Mouse (Mus musculus): ENCODE data around the gene Sept11. TPM values are rescaled to one million over a fixed set of nuclear protein-coding genes. Genes with fewer than 3 reads are reported as not detected.

Gene Sept11
- total and polyA plus RNA-seq, 3 experiments: 20.4 to 96.1 (median 46.1) TPM

GRCm38 (mm10) chr5:93121660-93122059 is 28.4 kb downstream of the Sept11 start:
- Histone ChIP-seq H3K27me3 (ENCODE audit: insufficient read depth, low read length) (no peaks in the 10 kb centered on the region), H3K4me1 (ENCODE audit: insufficient read depth, low read depth, low read length) (peaks cover 24% of the 10 kb centered on the region), H3K36me3 (replicated peaks) (peaks cover 47% of the 10 kb centered on the region), H3K9me3 (replicated peaks) (no peaks in the 10 kb centered on the region), H3K4me3 (ENCODE audit: low read depth, low read length) (no peak overlapping the region)
- no peak for DNase-seq (ENCODE audit: low spot score)
- TF ChIP-seq GATA2 (IDR thresholded peaks at IDR 0.05; ENCODE audit: borderline replicate concordance, low read depth, low read length): no peak
- no peak for TF ChIP-seq CTCF (IDR thresholded peaks at IDR 0.05; ENCODE audit: low read depth, low read length)
- TF ChIP-seq TAL1 (conservative IDR thresholded peaks at IDR 0.05; ENCODE audit: low read depth, low read length): no peak
- no peak for TF ChIP-seq POLR2AphosphoS5 (IDR thresholded peaks at IDR 0.05; ENCODE audit: insufficient replicate concordance, low read depth, low read length)
- TF ChIP-seq GATA1 (IDR thresholded peaks at IDR 0.05; ENCODE audit: borderline replicate concordance, low read length): no peak
- no peak for ATAC-seq (ENCODE audit: extremely low read depth, insufficient number of reproducible peaks, low FRiP score, poor library complexity, severe bottlenecking)

GRCm38 (mm10) chr5:93124031-93124826 is 31.0 kb downstream of the Sept11 start:
- no peaks in the 10 kb centered on the region for H3K9me3 ChIP-seq (replicated peaks)
- ATAC-seq (ENCODE audit: extremely low read depth, insufficient number of reproducible peaks, low FRiP score, poor library complexity, severe bottlenecking) (no peak), DNase-seq (ENCODE audit: low spot score) (no peak)
- peaks cover 27% of the 10 kb centered on the region for H3K4me1 ChIP-seq (ENCODE audit: insufficient read depth, low read depth, low read length)
- H3K4me3 ChIP-seq (ENCODE audit: low read depth, low read length): no peak overlapping the region
- H3K27me3 ChIP-seq (ENCODE audit: insufficient read depth, low read length): no peaks in the 10 kb centered on the region
- H3K36me3 ChIP-seq (replicated peaks): peaks cover 47% of the 10 kb centered on the region
- no peak for TF ChIP-seq POLR2AphosphoS5 (IDR thresholded peaks at IDR 0.05; ENCODE audit: insufficient replicate concordance, low read depth, low read length)
- no peak for TF ChIP-seq GATA1 (IDR thresholded peaks at IDR 0.05; ENCODE audit: borderline replicate concordance, low read length)
- TF ChIP-seq CTCF (IDR thresholded peaks at IDR 0.05; ENCODE audit: low read depth, low read length): no peak

GRCm38 (mm10) chr5:93125325-93125724 is 32.1 kb downstream of the Sept11 start:
- Histone ChIP-seq H3K27me3 (ENCODE audit: insufficient read depth, low read length) (no peaks in the 10 kb centered on the region), H3K9me3 (replicated peaks) (no peaks in the 10 kb centered on the region), H3K4me3 (ENCODE audit: low read depth, low read length) (no peak overlapping the region), H3K4me1 (ENCODE audit: insufficient read depth, low read depth, low read length) (peaks cover 29% of the 10 kb centered on the region), H3K36me3 (replicated peaks) (peaks cover 48% of the 10 kb centered on the region)
- no peak for TF ChIP-seq TAL1 (conservative IDR thresholded peaks at IDR 0.05; ENCODE audit: low read depth, low read length)
- TF ChIP-seq POLR2AphosphoS5 (IDR thresholded peaks at IDR 0.05; ENCODE audit: insufficient replicate concordance, low read depth, low read length): no peak
- no peak for TF ChIP-seq GATA2 (IDR thresholded peaks at IDR 0.05; ENCODE audit: borderline replicate concordance, low read depth, low read length)
- no peak for TF ChIP-seq GATA1 (IDR thresholded peaks at IDR 0.05; ENCODE audit: borderline replicate concordance, low read length)
- TF ChIP-seq CTCF (IDR thresholded peaks at IDR 0.05; ENCODE audit: low read depth, low read length): no peak
- DNase-seq (ENCODE audit: low spot score) (no peak), ATAC-seq (ENCODE audit: extremely low read depth, insufficient number of reproducible peaks, low FRiP score, poor library complexity, severe bottlenecking) (no peak)

GRCm38 (mm10) chr5:93126222-93126929 is 33.1 kb downstream of the Sept11 start:
- Histone ChIP-seq H3K4me1 (ENCODE audit: insufficient read depth, low read depth, low read length) (peaks cover 29% of the 10 kb centered on the region), H3K27me3 (ENCODE audit: insufficient read depth, low read length) (no peaks in the 10 kb centered on the region), H3K36me3 (replicated peaks) (peaks cover 45% of the 10 kb centered on the region), H3K4me3 (ENCODE audit: low read depth, low read length) (no peak overlapping the region), H3K9me3 (replicated peaks) (no peaks in the 10 kb centered on the region)
- TF ChIP-seq TAL1 (conservative IDR thresholded peaks at IDR 0.05; ENCODE audit: low read depth, low read length): no peak
- no peak for TF ChIP-seq GATA2 (IDR thresholded peaks at IDR 0.05; ENCODE audit: borderline replicate concordance, low read depth, low read length)
- ATAC-seq (ENCODE audit: extremely low read depth, insufficient number of reproducible peaks, low FRiP score, poor library complexity, severe bottlenecking) (peak; percentile 54), DNase-seq (ENCODE audit: low spot score) (peak; percentile 26)

GRCm38 (mm10) chr5:93126930-93127562 is 33.8 kb downstream of the Sept11 start:
- Histone ChIP-seq H3K4me3 (ENCODE audit: low read depth, low read length) (no peak overlapping the region), H3K36me3 (replicated peaks) (peaks cover 43% of the 10 kb centered on the region), H3K9me3 (replicated peaks) (no peaks in the 10 kb centered on the region), H3K4me1 (ENCODE audit: insufficient read depth, low read depth, low read length) (peaks cover 29% of the 10 kb centered on the region), H3K27me3 (ENCODE audit: insufficient read depth, low read length) (no peaks in the 10 kb centered on the region)
- ATAC-seq (ENCODE audit: extremely low read depth, insufficient number of reproducible peaks, low FRiP score, poor library complexity, severe bottlenecking) (no peak), DNase-seq (ENCODE audit: low spot score) (no peak)
- no peak for TF ChIP-seq TAL1 (conservative IDR thresholded peaks at IDR 0.05; ENCODE audit: low read depth, low read length)

GRCm38 (mm10) chr5:93127722-93128121 is 34.5 kb downstream of the Sept11 start:
- Histone ChIP-seq H3K36me3 (replicated peaks) (peaks cover 48% of the 10 kb centered on the region), H3K9me3 (replicated peaks) (no peaks in the 10 kb centered on the region), H3K4me3 (ENCODE audit: low read depth, low read length) (no peak overlapping the region), H3K4me1 (ENCODE audit: insufficient read depth, low read depth, low read length) (peaks cover 32% of the 10 kb centered on the region), H3K27me3 (ENCODE audit: insufficient read depth, low read length) (no peaks in the 10 kb centered on the region)
- ATAC-seq (ENCODE audit: extremely low read depth, insufficient number of reproducible peaks, low FRiP score, poor library complexity, severe bottlenecking) (no peak), DNase-seq (ENCODE audit: low spot score) (peak; percentile 14)
- TF ChIP-seq POLR2AphosphoS5 (IDR thresholded peaks at IDR 0.05; ENCODE audit: insufficient replicate concordance, low read depth, low read length): no peak
- no peak for TF ChIP-seq TAL1 (conservative IDR thresholded peaks at IDR 0.05; ENCODE audit: low read depth, low read length)

All from G1E (cell line).